Mouse (Mus musculus) stomach, embryonic 16.5 days (tissue): ENCODE data around the gene Evi2b. TPM values are rescaled to one million over a fixed set of nuclear protein-coding genes. Genes with fewer than 3 reads are reported as not detected.

Experiments
- ATAC-seq: fragments of 200-750 bp; cut with Nextera tagmentation; 2 replicates; pipeline ENCODE4 v1.8.0; 2017; ENCODE audit warnings: moderate number of reproducible peaks, moderate TSS enrichment; ENCODE audit not compliant: insufficient read depth, low FRiP score
- H3K27ac ChIP-seq: fragments of 300-500 bp; sonication (generic); 2 replicates; pipeline ENCODE4 v1.5.1; 2014; ENCODE audit warnings: low read length
- H3K27me3 ChIP-seq: fragments of 300-500 bp; sonication (generic); 2 replicates; pipeline ENCODE4 v1.6.1; 2014; ENCODE audit warnings: low read length, control low read depth, mixed read lengths; ENCODE audit not compliant: control insufficient read depth, insufficient read depth
- H3K36me3 ChIP-seq: fragments of 300-500 bp; sonication (generic); 2 replicates; pipeline ENCODE4 v1.6.1; 2014; ENCODE audit warnings: low read length; ENCODE audit not compliant: control insufficient read depth, insufficient read depth
- H3K4me1 ChIP-seq: fragments of 300-500 bp; sonication (generic); 2 replicates; pipeline ENCODE4 v1.6.1; 2014; ENCODE audit warnings: low read length, control low read depth, mixed read lengths; ENCODE audit not compliant: control insufficient read depth, insufficient read depth
- H3K4me2 ChIP-seq: fragments of 300-500 bp; sonication (generic); 2 replicates; pipeline ENCODE4 v1.6.1; 2014; ENCODE audit warnings: low read depth, low read length, mixed read lengths
- H3K4me3 ChIP-seq: fragments of 300-500 bp; sonication (generic); replicated peaks from 2 replicates; pipeline ENCODE4 v1.5.1; 2014; ENCODE audit warnings: mild to moderate bottlenecking, low read length
- H3K9ac ChIP-seq: fragments of 300-500 bp; sonication (generic); 2 replicates; pipeline ENCODE4 v1.6.1; 2014; ENCODE audit warnings: low read length
- H3K9me3 ChIP-seq: fragments of 300-500 bp; sonication (generic); replicated peaks from 2 replicates; pipeline ENCODE4 v1.6.1; 2016; ENCODE audit warnings: low read length, control low read depth; ENCODE audit not compliant: control insufficient read depth
- WGBS: fragments of 180-500 bp; shearing (Covaris S2); extraction: QIAGEN DNeasy Blood & Tissue Kit; methylation state at CpG from one replicate; pipeline ENCODE4 v1.1.7; 2014; 5-methylcytosine and 5-hydroxymethylcytosine counted together
- polyA plus RNA-seq: library from polyadenylated mRNA; unstranded; fragments of >200 nt; fragmentation: Nextera tagmentation; extraction: Ambion mirVana; gene quantifications from 2 replicates; pipeline ENCODE4 v1.2.1, GENCODE M21; 2015

Gene Evi2b
- polyA plus RNA-seq, 1 experiment from 2014 or later = 1.8 TPM

DNA sequence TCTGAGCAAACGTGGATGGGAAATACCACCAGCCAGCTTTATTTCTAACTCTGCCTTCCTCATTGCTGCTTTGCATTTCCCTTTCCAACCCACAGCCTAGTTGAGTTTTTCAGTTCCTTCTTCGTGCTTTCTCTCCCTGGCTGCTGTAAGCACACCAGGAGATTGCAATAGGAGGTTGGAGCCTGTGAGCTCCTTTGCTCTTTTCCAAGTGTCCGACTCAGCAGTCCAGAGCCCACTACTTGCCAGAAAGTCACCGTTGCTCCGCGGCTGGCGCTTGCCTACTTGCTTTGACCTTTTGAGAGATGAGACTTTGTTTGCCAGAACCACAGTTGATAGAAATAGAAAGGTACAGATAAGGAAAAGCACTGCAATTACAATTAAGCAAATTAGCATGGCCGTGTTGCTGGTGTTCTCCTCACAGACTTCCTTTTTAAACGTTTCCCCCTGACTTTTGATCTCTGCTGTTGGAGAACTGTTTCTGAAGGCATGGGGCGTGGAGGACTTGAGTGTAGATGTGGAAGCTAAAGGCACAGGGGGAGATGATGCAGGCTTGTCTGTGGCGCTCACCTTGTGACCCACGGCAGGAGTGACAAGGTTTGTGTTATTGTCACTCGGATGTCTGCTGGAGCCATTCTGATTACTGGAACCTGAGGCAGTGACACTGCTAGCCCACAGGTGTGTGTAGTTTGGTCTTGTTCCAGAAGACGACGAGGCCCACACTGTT lies 3.6 kb upstream of the Evi2b start:
- H3K36me3 ChIP-seq = no peaks in the 10 kb centered on the region
- no peak for ATAC-seq
- H3K4me2 ChIP-seq = no peak overlapping the region
- no peaks in the 10 kb centered on the region for H3K27me3 ChIP-seq
- no peak overlapping the region for H3K4me3 ChIP-seq
- no peaks in the 10 kb centered on the region for H3K4me1 ChIP-seq
- H3K9me3 ChIP-seq = no peaks in the 10 kb centered on the region
- peak overlapping the region; percentile 46; the same call in 1 of the 2 replicates for H3K27ac ChIP-seq
- 70% methylated on average over 15 of the region's 15 CpGs for WGBS
- H3K9ac ChIP-seq = no peak overlapping the region

DNA sequence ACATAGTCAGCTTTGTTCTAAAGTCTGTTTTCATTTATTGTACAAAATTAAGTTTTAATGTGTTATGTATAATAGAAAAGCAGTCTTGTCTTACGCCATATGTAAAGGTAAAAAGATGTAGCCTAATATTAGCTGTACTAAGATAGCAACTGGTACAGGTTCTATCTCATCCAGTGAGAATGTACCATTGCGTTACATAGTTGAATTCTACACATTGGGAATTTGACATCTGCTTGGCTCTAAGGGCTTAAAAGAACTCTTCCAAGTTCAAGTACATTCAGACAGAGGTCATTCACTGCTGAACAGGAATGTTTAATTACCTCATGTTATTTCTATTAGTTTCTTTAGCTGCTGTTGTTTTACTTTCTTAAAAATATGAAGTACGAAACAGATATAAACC lies 3.0 kb upstream of the Evi2b start:
- no peak overlapping the region for H3K9ac ChIP-seq
- H3K4me3 ChIP-seq = no peak overlapping the region
- no peaks in the 10 kb centered on the region for H3K4me1 ChIP-seq
- no peaks in the 10 kb centered on the region for H3K36me3 ChIP-seq
- H3K27me3 ChIP-seq = no peaks in the 10 kb centered on the region
- peak overlapping the region; percentile 46; the same call in 1 of the 2 replicates for H3K27ac ChIP-seq
- no peaks in the 10 kb centered on the region for H3K9me3 ChIP-seq
- no peak for ATAC-seq
- H3K4me2 ChIP-seq = no peak overlapping the region
- WGBS = 85% methylated on average over 3 of the region's 3 CpGs

DNA sequence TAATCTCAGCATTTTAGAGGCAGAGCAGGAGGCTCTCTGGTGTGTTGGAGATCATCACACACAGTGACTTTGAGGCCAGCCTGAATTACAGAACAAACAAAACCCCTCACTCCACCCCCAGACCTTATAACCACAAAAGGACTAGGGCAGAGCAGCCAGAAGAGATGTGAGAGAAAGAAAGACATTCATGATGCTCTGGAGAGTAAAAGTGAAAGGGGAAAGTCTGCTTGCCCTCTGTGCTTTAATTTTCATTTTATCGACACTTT lies 681 bp upstream of the Evi2b start:
- Histone ChIP-seq H3K4me2 (no peak overlapping the region), H3K4me3 (no peak overlapping the region), H3K27me3 (no peaks in the 10 kb centered on the region), H3K9me3 (no peaks in the 10 kb centered on the region), H3K36me3 (no peaks in the 10 kb centered on the region), H3K4me1 (0 out of 2 replicates have a peak, but pooled peaks cover 2% of the 10 kb centered on the region), H3K27ac (no peak overlapping the region), H3K9ac (no peak overlapping the region)
- 82% methylated on average over 1 of the region's 1 CpGs for WGBS
- ATAC-seq = no peak

DNA sequence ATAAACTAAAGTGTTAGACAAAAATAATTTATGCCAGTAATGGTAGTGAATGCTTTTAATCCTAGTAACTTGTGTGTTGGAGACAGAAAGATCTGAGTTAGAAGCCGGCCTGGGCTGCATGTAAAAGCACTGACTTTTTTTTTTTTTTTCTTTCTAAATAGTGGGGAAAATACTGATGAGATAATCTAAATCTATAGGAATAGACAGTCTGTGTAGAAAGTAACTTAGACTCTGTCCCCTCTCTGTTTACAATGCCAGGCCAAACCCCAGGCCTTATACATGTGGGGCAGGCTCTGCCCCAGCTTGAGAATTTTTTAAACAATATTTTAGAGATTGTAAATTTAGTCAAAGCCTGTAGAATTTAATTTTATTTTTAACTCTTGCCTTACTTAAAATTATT lies 618 bp downstream of the Evi2b start:
- Histone ChIP-seq H3K4me2 (no peak overlapping the region), H3K27ac (no peak overlapping the region), H3K9me3 (no peaks in the 10 kb centered on the region), H3K4me1 (0 out of 2 replicates have a peak, but pooled peaks cover 2% of the 10 kb centered on the region), H3K36me3 (no peaks in the 10 kb centered on the region), H3K4me3 (no peak overlapping the region), H3K27me3 (no peaks in the 10 kb centered on the region), H3K9ac (no peak overlapping the region)
- 63% methylated on average over 1 of the region's 1 CpGs for WGBS
- ATAC-seq = no peak

DNA sequence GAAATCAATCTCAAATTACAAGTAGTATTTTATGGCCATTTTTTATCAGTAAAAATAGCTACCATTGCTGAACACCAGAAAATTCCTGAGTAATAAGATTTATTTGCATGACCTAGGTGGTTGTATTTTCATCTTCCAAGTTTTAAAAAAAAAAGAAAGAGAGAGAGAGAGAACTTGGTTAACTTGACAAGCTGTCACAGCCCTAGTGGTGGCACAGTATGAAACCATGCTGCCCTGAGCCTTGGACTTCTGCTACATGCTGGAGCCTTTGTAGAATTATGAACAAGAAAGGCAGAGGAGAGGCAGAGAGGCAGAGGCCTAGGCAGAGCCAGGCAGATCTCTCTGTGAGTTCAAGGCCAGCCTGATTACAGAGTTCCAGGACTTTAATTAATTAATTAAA lies 1.6 kb downstream of the Evi2b start:
- no peak for ATAC-seq
- no peaks in the 10 kb centered on the region for H3K27me3 ChIP-seq
- no peak overlapping the region for H3K4me2 ChIP-seq
- no peak overlapping the region for H3K27ac ChIP-seq
- H3K4me3 ChIP-seq = no peak overlapping the region
- H3K4me1 ChIP-seq = 0 out of 2 replicates have a peak, but pooled peaks cover 2% of the 10 kb centered on the region
- no peaks in the 10 kb centered on the region for H3K36me3 ChIP-seq
- H3K9ac ChIP-seq = no peak overlapping the region
- H3K9me3 ChIP-seq = no peaks in the 10 kb centered on the region

DNA sequence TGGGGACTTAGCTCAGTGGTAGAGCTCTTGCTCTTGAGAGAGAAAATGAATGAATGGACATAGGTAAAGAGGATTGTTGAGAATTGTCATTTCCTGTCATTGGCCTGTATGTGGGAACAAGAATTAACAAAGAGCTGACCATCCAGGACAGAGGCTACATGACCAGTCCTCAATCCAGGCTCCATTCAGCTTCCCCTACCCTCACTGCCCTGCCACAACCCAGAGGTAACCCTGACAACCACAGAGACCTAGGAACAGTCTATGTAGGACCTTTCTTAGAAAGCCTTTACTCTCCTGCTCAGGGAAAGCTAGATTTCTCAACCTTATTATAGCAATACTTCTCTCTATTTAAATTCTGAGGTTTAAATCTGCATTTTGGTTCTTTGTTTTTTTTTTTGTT lies 2.8 kb downstream of the Evi2b start:
- Histone ChIP-seq H3K4me2 (no peak overlapping the region), H3K4me1 (0 out of 2 replicates have a peak, but pooled peaks cover 2% of the 10 kb centered on the region), H3K27me3 (no peaks in the 10 kb centered on the region), H3K36me3 (no peaks in the 10 kb centered on the region), H3K9me3 (no peaks in the 10 kb centered on the region), H3K9ac (no peak overlapping the region), H3K27ac (no peak overlapping the region), H3K4me3 (no peak overlapping the region)
- no peak for ATAC-seq

DNA sequence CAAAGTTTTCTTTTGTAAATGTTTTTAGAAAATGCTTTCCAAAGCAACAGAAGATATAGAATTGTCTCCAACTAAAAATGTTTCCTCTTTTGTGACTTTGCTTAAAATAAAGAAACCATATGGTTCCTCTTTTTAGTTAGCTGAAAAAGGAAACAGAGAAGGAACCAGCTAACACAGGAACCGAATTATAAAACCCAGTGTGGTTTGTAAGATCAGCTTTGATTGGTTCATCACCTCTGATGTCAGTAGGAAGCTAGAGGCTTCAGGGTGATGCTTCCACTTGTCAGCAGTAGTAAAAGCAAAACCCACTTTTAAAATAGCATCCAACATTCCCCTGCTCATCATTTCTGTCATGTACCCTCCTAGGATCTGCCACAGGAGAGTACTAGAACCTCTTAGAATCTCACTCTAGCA lies 3.7 kb downstream of the Evi2b start:
- no peak overlapping the region for H3K27ac ChIP-seq
- H3K4me2 ChIP-seq = no peak overlapping the region
- no peaks in the 10 kb centered on the region for H3K9me3 ChIP-seq
- H3K4me3 ChIP-seq = no peak overlapping the region
- no peak for ATAC-seq
- no peaks in the 10 kb centered on the region for H3K27me3 ChIP-seq
- H3K36me3 ChIP-seq = no peaks in the 10 kb centered on the region
- no peak overlapping the region for H3K9ac ChIP-seq
- 68% methylated on average over 1 of the region's 1 CpGs for WGBS
- 0 out of 2 replicates have a peak, but pooled peaks cover 2% of the 10 kb centered on the region for H3K4me1 ChIP-seq

DNA sequence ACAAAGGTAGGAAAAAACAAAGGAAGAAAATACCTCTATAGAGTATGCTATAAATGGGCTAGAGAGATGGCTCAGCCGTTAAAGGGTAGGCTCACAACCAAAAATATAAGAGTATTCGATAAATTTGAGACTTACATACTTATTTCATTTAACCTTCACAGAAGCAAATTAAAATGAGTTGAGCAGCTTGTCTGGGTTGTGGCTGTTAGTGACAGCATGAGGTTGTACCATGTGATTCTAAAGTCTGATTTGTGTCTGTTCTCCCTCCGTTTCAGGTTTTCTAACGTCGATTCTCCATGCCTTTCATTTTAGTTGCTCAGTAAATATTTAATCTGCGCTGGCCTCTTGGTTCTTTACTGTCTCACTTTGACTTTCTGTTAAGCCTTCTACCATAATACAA lies 4.3 kb downstream of the Evi2b start:
- no peak for ATAC-seq
- no peaks in the 10 kb centered on the region for H3K36me3 ChIP-seq
- H3K9ac ChIP-seq = no peak overlapping the region
- no peaks in the 10 kb centered on the region for H3K27me3 ChIP-seq
- WGBS = 64% methylated on average over 6 of the region's 6 CpGs
- H3K27ac ChIP-seq = no peak overlapping the region
- no peak overlapping the region for H3K4me2 ChIP-seq
- H3K9me3 ChIP-seq = no peaks in the 10 kb centered on the region
- H3K4me1 ChIP-seq = 0 out of 2 replicates have a peak, but pooled peaks cover 2% of the 10 kb centered on the region
- no peak overlapping the region for H3K4me3 ChIP-seq

DNA sequence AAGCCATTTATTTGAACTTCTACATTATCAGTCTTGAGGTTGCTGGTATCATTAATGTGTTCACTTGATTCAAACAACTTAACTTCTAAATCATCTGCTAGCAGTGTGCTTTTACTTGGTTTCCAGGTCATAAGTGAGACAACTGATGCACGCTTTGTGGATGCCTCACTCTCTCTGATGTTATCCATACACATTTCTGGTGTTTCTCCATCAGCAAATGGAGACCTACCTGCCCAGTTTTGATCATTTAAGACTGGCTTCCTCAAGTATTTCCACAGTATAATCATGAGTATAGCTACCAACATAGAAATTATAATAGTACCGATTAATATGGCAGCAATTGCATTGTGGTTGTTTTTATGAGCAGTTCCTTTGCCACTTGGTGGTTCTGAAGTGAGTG lies 7.8 kb downstream of the Evi2b start:
- Histone ChIP-seq H3K4me1 (0 out of 2 replicates have a peak, but pooled peaks cover 2% of the 10 kb centered on the region), H3K27ac (no peak overlapping the region), H3K4me3 (no peak overlapping the region), H3K27me3 (no peaks in the 10 kb centered on the region), H3K4me2 (no peak overlapping the region), H3K9ac (no peak overlapping the region), H3K36me3 (no peaks in the 10 kb centered on the region), H3K9me3 (no peaks in the 10 kb centered on the region)
- WGBS = 95% methylated on average over 2 of the region's 2 CpGs
- ATAC-seq = no peak
